Comparison of ENCODE assay signal across 20 mouse cellular contexts in the genomic region with DNA sequence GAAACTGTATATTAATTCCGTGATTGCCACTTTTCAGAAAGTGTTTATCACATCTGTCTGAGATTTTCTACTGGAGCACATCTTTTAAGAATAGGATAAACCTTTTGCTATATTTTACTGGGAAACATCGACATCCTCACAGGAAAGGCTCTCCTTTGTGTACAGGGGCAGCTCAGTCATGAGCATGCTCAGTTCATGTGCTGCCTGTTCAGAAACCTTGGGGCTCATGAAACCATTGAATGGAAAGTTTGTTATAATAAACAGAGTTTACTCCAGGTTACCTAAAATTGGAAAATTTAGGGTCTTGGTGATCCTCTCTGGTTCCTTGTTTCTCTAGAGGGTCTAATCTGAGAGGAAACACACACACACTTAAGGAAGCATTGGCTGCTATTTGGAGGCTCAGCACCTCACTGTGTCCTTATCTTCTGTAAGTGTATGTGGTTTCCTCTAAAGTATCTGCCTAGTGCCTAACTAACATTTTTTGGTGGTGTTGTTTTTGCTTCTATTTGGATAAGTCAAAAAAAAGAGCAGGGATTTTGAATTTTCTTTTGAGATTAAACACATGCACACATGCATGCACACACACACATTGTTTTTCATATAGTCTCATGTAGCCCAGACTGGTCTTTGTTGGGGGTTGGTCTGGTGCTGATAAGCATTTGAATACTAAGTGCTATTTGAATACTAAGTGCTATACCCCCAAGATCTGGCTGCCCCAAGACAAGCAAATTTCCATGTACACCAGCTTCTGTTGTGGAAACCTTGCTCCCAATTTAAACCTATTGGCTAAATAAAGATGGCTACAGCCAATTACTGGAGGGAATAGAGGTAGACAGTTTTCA. TPM values are rescaled to one million over a fixed set of nuclear protein-coding genes. Genes with fewer than 3 reads are reported as not detected.
DNase-seq lines count a peak whose midpoint lies in the region; ATAC-seq and TF ChIP-seq lines count a peak whose summit lies in the region.
"Had no signal": no experiment of that assay in that cellular context is flagged by ENCODE, and none has a peak within 500 bp of the region (broad histone marks: within the 10 kb centered on the region; RNA-seq: fewer than 3 reads in every experiment).

No protein-coding gene starts in this region.

- no peaks in the 10 kb centered on the region for H3K27me3 ChIP-seq in heart, embryonic 10.5 days (ENCODE audit: insufficient read depth, poor library complexity, severe bottlenecking)
- no peaks in the 10 kb centered on the region for H3K27me3 ChIP-seq in megakaryocyte, embryonic 14.5 days (replicated peaks)
- no peaks in the 10 kb centered on the region for H3K27me3 ChIP-seq in liver, embryonic 13.5 days
- no peaks in the 10 kb centered on the region for H3K27me3 ChIP-seq in intestine, postnatal 0 days (replicated peaks; ENCODE audit: control insufficient read depth, insufficient read depth, low read length)
- H3K27me3 ChIP-seq: forebrain, embryonic 13.5 days had no signal

- DNase-seq in heart, adult 11 months = peak; percentile 56
- DNase-seq in heart, embryonic 10.5 days (ENCODE audit: low spot score) = no peak
- DNase-seq in liver, embryonic 13.5 days = no peak
- DNase-seq in kidney, adult 11 months = no peak
- DNase-seq: adrenal gland, postnatal 10 days; cerebellum, adult 18-20 months; cerebellum, adult 9-11 months; cerebellum, postnatal 36 days; forebrain, postnatal 0 days; gastrocnemius, adult 2 months; gastrocnemius, postnatal 25 days; heart, postnatal 10 days; heart, postnatal 4 days had no signal

- H3K4me2 ChIP-seq in liver, embryonic 13.5 days = no peak overlapping the region
- H3K4me2 ChIP-seq in intestine, postnatal 0 days (replicated peaks; ENCODE audit: low read depth) = no peak overlapping the region
- H3K4me2 ChIP-seq: forebrain, embryonic 13.5 days; hindbrain, embryonic 14.5 days had no signal

- H3K9me3 ChIP-seq in heart, embryonic 10.5 days = no peaks in the 10 kb centered on the region
- H3K9me3 ChIP-seq in megakaryocyte, embryonic 14.5 days = no peaks in the 10 kb centered on the region
- H3K9me3 ChIP-seq in liver, embryonic 13.5 days (replicated peaks) = no peaks in the 10 kb centered on the region
- H3K9me3 ChIP-seq in intestine, postnatal 0 days (ENCODE audit: control insufficient read depth) = no peaks in the 10 kb centered on the region
- H3K9me3 ChIP-seq: embryonic facial prominence, embryonic 10.5 days; forebrain, embryonic 13.5 days had no signal

- H3K27ac ChIP-seq in heart, embryonic 10.5 days = no peak overlapping the region
- H3K27ac ChIP-seq in liver, embryonic 13.5 days = no peak overlapping the region
- H3K27ac ChIP-seq in intestine, postnatal 0 days (ENCODE audit: low read depth, low read length) = no peak overlapping the region
- H3K27ac ChIP-seq: embryonic facial prominence, embryonic 10.5 days; forebrain, embryonic 13.5 days; gastrocnemius, adult 2 months; hindbrain, embryonic 14.5 days had no signal

- 75% methylated on average over 2 of the region's 2 CpGs for WGBS in heart, embryonic 10.5 days
- WGBS in liver, embryonic 13.5 days (ENCODE audit: insufficient replicate concordance) = 33% methylated on average over 2 of the region's 2 CpGs
- WGBS in intestine, postnatal 0 days = 76% methylated on average over 2 of the region's 2 CpGs

- H3K9ac ChIP-seq in liver, embryonic 13.5 days = no peak overlapping the region
- no peak overlapping the region for H3K9ac ChIP-seq in intestine, postnatal 0 days (ENCODE audit: low read depth, low read length)
- H3K9ac ChIP-seq: forebrain, embryonic 13.5 days; forebrain, postnatal 0 days; hindbrain, embryonic 14.5 days had no signal

- H3K36me3 ChIP-seq in heart, embryonic 10.5 days = no peaks in the 10 kb centered on the region; the same call in 1 of the 2 replicates
- peaks cover 25% of the 10 kb centered on the region for H3K36me3 ChIP-seq in megakaryocyte, embryonic 14.5 days (replicated peaks; ENCODE audit: low read length)
- H3K36me3 ChIP-seq in liver, embryonic 13.5 days = no peaks in the 10 kb centered on the region
- H3K36me3 ChIP-seq in intestine, postnatal 0 days (ENCODE audit: control insufficient read depth, insufficient read depth) = 0 out of 2 replicates have a peak, but pooled peaks cover 5% of the 10 kb centered on the region
- H3K36me3 ChIP-seq: embryonic facial prominence, embryonic 10.5 days had no signal

- no peak for ATAC-seq in megakaryocyte, adult 5-6 weeks (ENCODE audit: poor library complexity, severe bottlenecking)
- peak; percentile 76 for ATAC-seq in liver, embryonic 13.5 days (ENCODE audit: low read depth)
- ATAC-seq in frontal cortex, adult (ENCODE audit: low TSS enrichment) = no peak
- ATAC-seq in intestine, postnatal 0 days = no peak
- ATAC-seq: forebrain, embryonic 13.5 days; forebrain, postnatal 0 days had no signal

- H3K4me3 ChIP-seq in heart, embryonic 10.5 days = no peak overlapping the region
- peak overlapping the region; percentile 74 for H3K4me3 ChIP-seq in megakaryocyte, embryonic 14.5 days (replicated peaks)
- no peak overlapping the region for H3K4me3 ChIP-seq in liver, embryonic 13.5 days (replicated peaks)
- no peak overlapping the region for H3K4me3 ChIP-seq in intestine, postnatal 0 days (ENCODE audit: low read depth, low read length)
- H3K4me3 ChIP-seq: embryonic facial prominence, embryonic 10.5 days; forebrain, embryonic 13.5 days; gastrocnemius, adult 2 months had no signal

- TF ChIP-seq CTCF in intestine, postnatal 0 days (IDR thresholded peaks at IDR 0.05; ENCODE audit: low read depth) = no peak

- peaks cover 6% of the 10 kb centered on the region; the same call in 1 of the 2 replicates for H3K4me1 ChIP-seq in heart, embryonic 10.5 days
- peaks cover 96% of the 10 kb centered on the region for H3K4me1 ChIP-seq in megakaryocyte, embryonic 14.5 days
- H3K4me1 ChIP-seq in liver, embryonic 13.5 days (replicated peaks) = peaks cover 31% of the 10 kb centered on the region
- H3K4me1 ChIP-seq in intestine, postnatal 0 days (replicated peaks; ENCODE audit: control insufficient read depth, insufficient read depth, low read length) = no peaks in the 10 kb centered on the region
- H3K4me1 ChIP-seq: embryonic facial prominence, embryonic 10.5 days; forebrain, embryonic 13.5 days had no signal

RNA-seq across cellular contexts. Expression of a gene that starts 6.3 kb away (rescaled TPM):
- 173 and 189 TPM in 2 replicates for polyA plus RNA-seq in heart, embryonic 10.5 days (2016; fragmentation: Nextera tagmentation; extraction: Ambion mirVana)
- 7.0 TPM in 1 of 2 replicates, not detected in the other for polyA plus RNA-seq in megakaryocyte, embryonic 14.5 days (2012; ENCODE audit: insufficient read depth, low replicate concordance)
- 81.0 and 93.1 TPM in 2 replicates for total RNA-seq in megakaryocyte, adult 5-6 weeks (2015)
- 108 and 134 TPM in 2 replicates for total RNA-seq in megakaryocyte, adult 5-6 weeks (2017)
- polyA plus RNA-seq in liver, embryonic 13.5 days (2015; fragmentation: Nextera tagmentation; extraction: Ambion mirVana) = 122 and 155 TPM in 2 replicates
- polyA plus RNA-seq in intestine, postnatal 0 days (2015; fragmentation: Nextera tagmentation; extraction: Ambion mirVana) = 198 and 202 TPM in 2 replicates

Comparison
In these comparisons a context has a peak if more than half of its experiments do, and no peak if none do; other contexts are left out.
1. RNA of a gene that starts 6.3 kb away (polyA plus RNA-seq): 198 to 202 TPM in intestine, postnatal 0 days, 173 to 189 TPM in heart, embryonic 10.5 days and 122 to 155 TPM in liver, embryonic 13.5 days; 7.0 TPM in megakaryocyte, embryonic 14.5 days; every median in the first group is over 10 times any median in the second.